Mouse (Mus musculus): ENCODE results near the gene Pik3cd. TPM values are rescaled to one million over a fixed set of nuclear protein-coding genes. Genes with fewer than 3 reads are reported as not detected.
A peak's percentile ranks its signal among the peaks of the same experiment; 100 is the strongest.
"Not testable (repeated sequence)": the region's sequence is repeated elsewhere in the genome, so short reads cannot be mapped to it uniquely, and the experiment has no call there.

The Pik3cd gene
- total RNA-seq (2015) (32.2 and 33.0 TPM in 2 replicates), total RNA-seq (2017) (59.5 and 66.5 TPM in 2 replicates)

- ATAC-seq (replicated peaks; ENCODE audit: poor library complexity): peak; percentile 48
These were observed at the start of gene Pik3cd for GRCm38 (mm10) chr4:149702210-149702979. TSS of gene Pik3cd (minus strand) at chr4:149702571.

GRCm38 (mm10) chr4:149750671-149751070, 48.3 kb upstream of the Pik3cd start:
- ATAC-seq (replicated peaks; ENCODE audit: poor library complexity): no peak

- ATAC-seq (replicated peaks; ENCODE audit: poor library complexity): not testable (repeated sequence)
These were observed 47.3 kb upstream of the Pik3cd start for GRCm38 (mm10) chr4:149749663-149750015.

- no peak for ATAC-seq (replicated peaks; ENCODE audit: poor library complexity)
These were observed 46.8 kb upstream of the Pik3cd start for GRCm38 (mm10) chr4:149749003-149749662.

- ATAC-seq (replicated peaks; ENCODE audit: poor library complexity): no peak
These were observed 41.7 kb upstream of the Pik3cd start for GRCm38 (mm10) chr4:149744119-149744518.

GRCm38 (mm10) chr4:149742011-149742530, 39.7 kb upstream of the Pik3cd start:
- ATAC-seq (replicated peaks; ENCODE audit: poor library complexity): no peak

- no peak for ATAC-seq (replicated peaks; ENCODE audit: poor library complexity)
These were observed 37.9 kb upstream of the Pik3cd start for GRCm38 (mm10) chr4:149740301-149740700.

GRCm38 (mm10) chr4:149739478-149739877, 37.1 kb upstream of the Pik3cd start:
- no peak for ATAC-seq (replicated peaks; ENCODE audit: poor library complexity)

GRCm38 (mm10) chr4:149737383-149738324, 35.3 kb upstream of the Pik3cd start, which contains the start of gene Tmem201:
TSS of gene Tmem201 (minus strand) at chr4:149738044.
- peak; percentile 93 for ATAC-seq (replicated peaks; ENCODE audit: poor library complexity)

GRCm38 (mm10) chr4:149736581-149736980, 34.2 kb upstream of the Pik3cd start:
- ATAC-seq (replicated peaks; ENCODE audit: poor library complexity): no peak

GRCm38 (mm10) chr4:149735624-149736250, 33.4 kb upstream of the Pik3cd start:
- ATAC-seq (replicated peaks; ENCODE audit: poor library complexity): no peak

GRCm38 (mm10) chr4:149734730-149735475, 32.5 kb upstream of the Pik3cd start:
- ATAC-seq (replicated peaks; ENCODE audit: poor library complexity): no peak

GRCm38 (mm10) chr4:149734246-149734645, 31.9 kb upstream of the Pik3cd start:
- no peak for ATAC-seq (replicated peaks; ENCODE audit: poor library complexity)

- ATAC-seq (replicated peaks; ENCODE audit: poor library complexity): no peak
These were observed 31.4 kb upstream of the Pik3cd start for GRCm38 (mm10) chr4:149733748-149734147.

GRCm38 (mm10) chr4:149732800-149733199, 30.4 kb upstream of the Pik3cd start:
- ATAC-seq (replicated peaks; ENCODE audit: poor library complexity): 0 out of 2 replicates have a peak, but pooled peaks have one; percentile 13

- no peak for ATAC-seq (replicated peaks; ENCODE audit: poor library complexity)
These were observed 29.9 kb upstream of the Pik3cd start for GRCm38 (mm10) chr4:149732313-149732712.

GRCm38 (mm10) chr4:149730827-149731226, 28.5 kb upstream of the Pik3cd start:
- no peak for ATAC-seq (replicated peaks; ENCODE audit: poor library complexity)

GRCm38 (mm10) chr4:149728810-149729209, 26.4 kb upstream of the Pik3cd start:
- ATAC-seq (replicated peaks; ENCODE audit: poor library complexity): no peak

- no peak for ATAC-seq (replicated peaks; ENCODE audit: poor library complexity)
These were observed 25.3 kb upstream of the Pik3cd start for GRCm38 (mm10) chr4:149727636-149728035.

Measured in megakaryocyte progenitor cell, adult 5-6 weeks (primary cell).